Mouse (Mus musculus) kidney, postnatal 4 days (tissue): ENCODE measurements at regions not wholly inside any gene's neighbourhood (a gene's known extent, or its start where the extent isn't known, plus 50 kb on each side); places are given as distances from the start of the nearest gene placed in this dataset.
A peak's percentile ranks its signal among the peaks of the same experiment; 100 is the strongest.

Experiments used
- DNase-seq, 2 experiments: peaks; one replicate each; pipeline ENCODE4 v3.0.0; 2021; ENCODE audit warnings: mixed read lengths in 2 of 2

- no peak for DNase-seq
Observed at GRCm38 (mm10) chr4:150800774-150801173, 52.9 kb upstream of the Errfi1 start.

- peak; percentile 26 to 57 for DNase-seq
Observed at GRCm38 (mm10) chr4:150799550-150800398, 53.9 kb upstream of the Errfi1 start.

- peak; percentile 62 to 72 for DNase-seq
Observed at GRCm38 (mm10) chr4:150798783-150799530, 54.8 kb upstream of the Errfi1 start.

- DNase-seq: no peak
Observed at GRCm38 (mm10) chr4:150798281-150798680, 55.4 kb upstream of the Errfi1 start.

GRCm38 (mm10) chr4:150797057-150797456 lies 56.7 kb upstream of the Errfi1 start:
- no peak for DNase-seq

- DNase-seq: no peak
Observed at GRCm38 (mm10) chr4:150794878-150795277, 58.8 kb upstream of the Errfi1 start.

GRCm38 (mm10) chr4:150794257-150794794 lies 59.4 kb upstream of the Errfi1 start:
- no peak for DNase-seq

GRCm38 (mm10) chr4:150793146-150793545 lies 60.6 kb upstream of the Errfi1 start:
- no peak for DNase-seq

GRCm38 (mm10) chr4:150789166-150789565 lies 64.6 kb upstream of the Errfi1 start:
- DNase-seq: no peak

- no peak for DNase-seq
Observed at GRCm38 (mm10) chr4:150787113-150787512, 66.6 kb upstream of the Errfi1 start.

GRCm38 (mm10) chr4:150786651-150787050 lies 67.1 kb upstream of the Errfi1 start:
- DNase-seq: peak in 1 of 2 experiments; percentile 34

- peak; percentile 44 to 66 for DNase-seq
Observed at GRCm38 (mm10) chr4:150784491-150785451, 68.9 kb upstream of the Errfi1 start.

GRCm38 (mm10) chr4:150781304-150781703 lies 72.4 kb upstream of the Errfi1 start:
- DNase-seq: no peak

- no peak for DNase-seq
Observed at GRCm38 (mm10) chr4:150779340-150779739, 74.4 kb upstream of the Errfi1 start.

- DNase-seq: peak; percentile 43 to 55
Observed at GRCm38 (mm10) chr4:150778683-150779082, 75.0 kb upstream of the Errfi1 start.

GRCm38 (mm10) chr4:150775695-150776521 lies 77.8 kb upstream of the Errfi1 start:
- DNase-seq: peak; percentile 80 to 83

- DNase-seq: no peak
Observed at GRCm38 (mm10) chr4:150775281-150775680, 78.4 kb upstream of the Errfi1 start.

- peak in 1 of 2 experiments; percentile 22 for DNase-seq
Observed at GRCm38 (mm10) chr4:150774289-150774914, 79.3 kb upstream of the Errfi1 start.

GRCm38 (mm10) chr4:150771922-150772651 lies 81.6 kb upstream of the Errfi1 start:
- DNase-seq: peak; percentile 59 to 70

- no peak for DNase-seq
Observed at GRCm38 (mm10) chr4:150771469-150771868, 82.2 kb upstream of the Errfi1 start.
